Mouse (Mus musculus): ENCODE measurements around the gene Dcst1. TPM values are rescaled to one million over a fixed set of nuclear protein-coding genes. Genes with fewer than 3 reads are reported as not detected.

The Dcst1 gene
- polyA plus RNA-seq, 1 experiment from 2014 or later = 0.13 TPM

DNA sequence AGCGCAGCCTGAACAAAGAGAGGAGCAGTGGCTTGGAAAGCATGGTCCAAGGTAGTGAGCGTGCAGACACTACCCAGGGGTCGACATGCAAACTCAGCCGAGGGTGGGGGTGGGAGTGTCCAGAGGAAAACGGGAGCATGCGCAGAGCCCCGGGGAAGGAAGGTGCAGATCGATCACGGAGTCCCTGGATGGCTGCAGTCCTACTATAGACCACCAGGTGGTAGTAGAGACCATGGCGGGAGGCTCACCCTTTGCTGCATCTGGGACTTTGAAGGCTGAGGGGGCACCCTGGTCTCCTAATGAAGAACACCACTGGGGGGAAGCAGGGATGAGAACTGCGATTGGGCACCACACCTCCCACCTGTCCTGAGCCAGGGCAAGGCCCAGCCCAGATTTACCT is 24.6 kb downstream of the Dcst1 start:
- ATAC-seq (ENCODE audit: low read depth) = no peak
- WGBS = 4% methylated on average over 11 of the region's 11 CpGs
- H3K9ac ChIP-seq (ENCODE audit: low read length) = peak overlapping the region; percentile 48; the same call in 1 of the 2 replicates
- H3K27ac ChIP-seq (ENCODE audit: low read length) = no peak overlapping the region
- peaks cover 34% of the 10 kb centered on the region for H3K4me1 ChIP-seq (replicated peaks; ENCODE audit: control insufficient read depth, insufficient read depth, low read length)
- no peaks in the 10 kb centered on the region for H3K9me3 ChIP-seq (ENCODE audit: control insufficient read depth, low read length)
- H3K4me3 ChIP-seq (ENCODE audit: low read length) = peak overlapping the region; percentile 30
- H3K36me3 ChIP-seq (ENCODE audit: control insufficient read depth, insufficient read depth, low read length) = no peaks in the 10 kb centered on the region
- H3K4me2 ChIP-seq (ENCODE audit: low read depth, low read length) = peak overlapping the region; percentile 49
- no peaks in the 10 kb centered on the region for H3K27me3 ChIP-seq (ENCODE audit: control insufficient read depth, insufficient read depth, low read depth, low read length)

DNA sequence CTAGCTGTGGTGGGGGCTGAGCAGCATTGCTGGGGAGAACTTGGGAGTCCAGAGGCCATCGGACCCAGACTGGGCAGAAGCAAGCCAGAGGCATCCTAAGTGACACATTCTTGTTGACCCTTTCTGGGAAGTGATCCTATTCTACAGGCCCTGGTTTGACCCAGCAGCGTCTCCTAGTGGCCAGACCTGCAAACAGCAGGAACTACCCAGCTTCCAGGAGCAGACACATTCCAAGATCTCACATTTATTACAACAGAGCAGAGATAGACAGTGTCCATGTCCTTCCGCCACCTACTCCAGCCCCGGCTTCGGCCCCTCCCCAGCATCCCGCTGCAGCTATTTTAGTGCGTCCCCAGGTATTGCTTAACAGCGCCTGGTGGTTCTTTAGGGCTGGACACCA is 25.6 kb downstream of the Dcst1 start:
- ATAC-seq (ENCODE audit: low read depth) = peak; percentile 9; the same call in 1 of the 2 replicates
- no peaks in the 10 kb centered on the region for H3K9me3 ChIP-seq (ENCODE audit: control insufficient read depth, low read length)
- 24% methylated on average over 8 of the region's 8 CpGs for WGBS
- no peaks in the 10 kb centered on the region for H3K27me3 ChIP-seq (ENCODE audit: control insufficient read depth, insufficient read depth, low read depth, low read length)
- no peak overlapping the region for H3K9ac ChIP-seq (ENCODE audit: low read length)
- H3K36me3 ChIP-seq (ENCODE audit: control insufficient read depth, insufficient read depth, low read length) = peaks cover 2% of the 10 kb centered on the region
- no peak overlapping the region for H3K4me3 ChIP-seq (ENCODE audit: low read length)
- H3K4me2 ChIP-seq (ENCODE audit: low read depth, low read length) = peak overlapping the region; percentile 79; the same call in 1 of the 2 replicates
- peaks cover 34% of the 10 kb centered on the region for H3K4me1 ChIP-seq (replicated peaks; ENCODE audit: control insufficient read depth, insufficient read depth, low read length)
- H3K27ac ChIP-seq (ENCODE audit: low read length) = peak overlapping the region; percentile 24

DNA sequence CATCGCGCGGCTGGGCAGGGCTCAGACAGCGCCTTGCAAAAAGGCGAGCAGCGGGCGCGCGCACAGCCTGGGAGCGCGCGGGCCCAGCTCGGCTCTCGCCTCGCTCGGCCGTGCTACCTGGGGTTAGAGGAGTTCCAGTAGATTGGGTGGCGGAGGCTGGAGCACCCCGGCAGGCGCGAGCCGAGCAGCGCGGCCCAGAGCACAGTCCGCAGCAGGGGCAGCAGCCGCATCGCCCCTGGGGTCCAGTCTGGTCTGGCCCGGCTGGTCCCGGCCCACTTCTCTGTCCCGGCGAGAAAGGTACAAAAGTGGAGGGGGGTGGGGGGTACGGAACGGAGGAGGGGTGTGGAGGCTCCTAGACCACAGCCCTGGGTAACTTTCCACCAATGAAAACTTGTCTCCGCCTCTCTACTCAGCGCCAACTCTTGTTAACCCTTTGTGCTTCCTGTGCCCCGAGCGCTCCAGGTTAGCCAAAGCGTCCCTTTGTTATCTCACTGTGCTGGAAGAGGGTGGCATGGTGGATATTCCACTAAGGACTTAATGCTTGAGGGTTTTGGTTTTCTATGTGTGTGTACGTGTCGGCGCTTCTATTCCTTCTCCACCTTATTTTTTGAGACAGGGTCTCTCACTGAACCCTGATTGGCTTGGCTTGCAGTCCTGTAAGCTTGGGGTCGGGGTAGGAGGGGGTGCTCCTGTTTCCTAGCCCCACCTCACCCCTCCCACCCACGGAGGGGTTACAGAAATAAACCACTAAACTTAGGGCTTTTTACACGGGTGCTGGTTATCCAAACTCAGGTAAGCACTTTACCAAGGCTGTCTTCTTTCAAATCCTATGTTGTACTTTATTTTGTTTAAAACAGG is 27.1 kb downstream of the Dcst1 start, which contains the start of gene Efna4:
Gene Efna4, minus strand, starts transcription at position 308 of the 858 bp plus-strand sequence.
- under 1% methylated on average over 44 of the region's 44 CpGs for WGBS
- peak; percentile 89 for ATAC-seq (ENCODE audit: low read depth)
- Histone ChIP-seq H3K27me3 (ENCODE audit: control insufficient read depth, insufficient read depth, low read depth, low read length) (no peaks in the 10 kb centered on the region), H3K9ac (ENCODE audit: low read length) (peak within 1 kb of the TSS; percentile 97), H3K36me3 (ENCODE audit: control insufficient read depth, insufficient read depth, low read length) (peaks cover 8% of the 10 kb centered on the region), H3K4me1 (replicated peaks; ENCODE audit: control insufficient read depth, insufficient read depth, low read length) (peaks cover 37% of the 10 kb centered on the region), H3K27ac (ENCODE audit: low read length) (peak within 1 kb of the TSS; percentile 90), H3K4me3 (ENCODE audit: low read length) (peak within 1 kb of the TSS; percentile 79), H3K9me3 (ENCODE audit: control insufficient read depth, low read length) (no peaks in the 10 kb centered on the region), H3K4me2 (ENCODE audit: low read depth, low read length) (peak within 1 kb of the TSS; percentile 79)

DNA sequence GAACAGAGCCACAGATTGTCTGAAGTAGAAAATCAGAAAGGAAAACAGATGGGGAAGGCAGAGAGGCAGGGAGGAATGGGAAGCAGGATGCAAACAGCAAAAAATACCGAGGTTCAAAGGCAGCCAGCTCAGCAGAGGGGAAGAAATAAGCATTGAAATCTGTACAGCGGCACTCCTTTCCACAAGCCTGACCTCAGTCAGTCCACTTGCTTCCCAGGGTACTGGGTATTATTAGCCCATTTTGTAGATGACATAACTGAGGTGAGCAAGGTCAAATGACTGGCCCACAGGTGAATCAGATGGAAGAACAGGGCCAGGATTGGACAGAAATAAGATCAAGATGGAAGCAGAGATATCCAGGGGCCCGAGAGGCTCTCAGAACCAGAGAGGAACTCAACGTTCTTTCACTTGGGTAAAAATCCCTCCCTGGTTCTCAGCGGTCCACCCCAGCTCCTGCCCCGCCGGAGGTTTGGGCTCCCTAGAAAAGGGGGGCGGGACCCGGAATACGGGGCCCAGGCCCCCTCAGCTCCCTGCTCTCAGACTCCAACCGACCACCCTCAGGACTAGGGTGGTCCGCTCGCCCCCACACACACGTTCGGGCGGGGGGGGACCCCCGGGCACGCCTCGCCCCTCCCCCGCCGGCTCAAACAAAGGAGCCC is 27.9 kb downstream of the Dcst1 start:
- no peak; the same call in 1 of the 2 replicates for ATAC-seq (ENCODE audit: low read depth)
- Histone ChIP-seq H3K4me1 (replicated peaks; ENCODE audit: control insufficient read depth, insufficient read depth, low read length) (peaks cover 39% of the 10 kb centered on the region), H3K36me3 (ENCODE audit: control insufficient read depth, insufficient read depth, low read length) (peaks cover 9% of the 10 kb centered on the region), H3K9ac (ENCODE audit: low read length) (peak overlapping the region; percentile 97), H3K9me3 (ENCODE audit: control insufficient read depth, low read length) (no peaks in the 10 kb centered on the region), H3K4me2 (ENCODE audit: low read depth, low read length) (peak overlapping the region; percentile 79), H3K27me3 (ENCODE audit: control insufficient read depth, insufficient read depth, low read depth, low read length) (no peaks in the 10 kb centered on the region), H3K4me3 (ENCODE audit: low read length) (peak overlapping the region; percentile 79), H3K27ac (ENCODE audit: low read length) (peak overlapping the region; percentile 90)
- WGBS = 2% methylated on average over 19 of the region's 21 CpGs

DNA sequence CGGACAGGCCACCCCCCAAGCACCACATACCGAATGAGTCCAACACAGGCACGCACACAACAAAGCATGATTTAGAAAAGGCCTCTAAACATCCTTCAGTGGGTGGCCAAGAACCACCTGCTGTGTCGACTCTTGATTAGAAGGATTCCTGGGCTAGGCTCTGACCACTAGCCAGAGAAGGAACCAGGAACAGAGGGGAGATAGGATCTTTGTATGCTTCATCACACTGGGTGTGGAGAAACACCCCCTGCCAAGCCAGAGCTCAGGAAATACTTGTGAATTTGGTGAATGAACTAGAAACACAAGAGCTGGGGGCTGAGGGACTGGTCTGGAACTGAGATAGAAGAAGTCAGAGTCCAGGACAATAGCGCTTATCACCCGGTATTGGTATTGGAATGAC is 28.5 kb downstream of the Dcst1 start:
- Histone ChIP-seq H3K36me3 (ENCODE audit: control insufficient read depth, insufficient read depth, low read length) (peaks cover 9% of the 10 kb centered on the region), H3K4me1 (replicated peaks; ENCODE audit: control insufficient read depth, insufficient read depth, low read length) (peaks cover 39% of the 10 kb centered on the region), H3K27me3 (ENCODE audit: control insufficient read depth, insufficient read depth, low read depth, low read length) (no peaks in the 10 kb centered on the region), H3K4me2 (ENCODE audit: low read depth, low read length) (peak overlapping the region; percentile 79), H3K9ac (ENCODE audit: low read length) (peak overlapping the region; percentile 97), H3K4me3 (ENCODE audit: low read length) (peak overlapping the region; percentile 79), H3K9me3 (ENCODE audit: control insufficient read depth, low read length) (no peaks in the 10 kb centered on the region), H3K27ac (ENCODE audit: low read length) (no peak overlapping the region)
- ATAC-seq (ENCODE audit: low read depth) = no peak
- WGBS = 13% methylated on average over 6 of the region's 6 CpGs

DNA sequence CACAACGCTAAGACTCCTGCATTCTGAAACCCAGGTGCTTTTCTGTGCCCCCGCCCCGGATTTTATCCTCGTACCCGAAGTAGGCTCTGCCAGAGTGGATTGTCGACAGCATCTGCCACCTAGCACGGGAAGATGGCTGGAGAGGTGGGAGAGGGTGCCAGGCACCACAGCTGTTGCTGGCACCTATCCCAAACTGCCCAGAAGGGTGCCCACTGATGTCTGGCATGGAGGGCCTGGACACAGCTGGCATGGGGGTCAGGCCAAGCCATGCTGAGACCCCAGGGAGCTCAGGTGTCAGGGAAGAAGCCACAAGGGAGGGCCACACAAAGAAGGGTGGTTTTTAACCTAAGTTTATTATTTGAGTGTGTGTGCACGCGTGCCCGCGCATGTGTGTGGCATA is 32.0 kb downstream of the Dcst1 start:
- no peak overlapping the region for H3K9ac ChIP-seq (ENCODE audit: low read length)
- H3K4me2 ChIP-seq (ENCODE audit: low read depth, low read length) = no peak overlapping the region
- ATAC-seq (ENCODE audit: low read depth) = no peak
- no peak overlapping the region for H3K27ac ChIP-seq (ENCODE audit: low read length)
- H3K4me1 ChIP-seq (replicated peaks; ENCODE audit: control insufficient read depth, insufficient read depth, low read length) = peaks cover 17% of the 10 kb centered on the region
- H3K27me3 ChIP-seq (ENCODE audit: control insufficient read depth, insufficient read depth, low read depth, low read length) = no peaks in the 10 kb centered on the region
- H3K36me3 ChIP-seq (ENCODE audit: control insufficient read depth, insufficient read depth, low read length) = peaks cover 9% of the 10 kb centered on the region
- no peak overlapping the region for H3K4me3 ChIP-seq (ENCODE audit: low read length)
- WGBS = 51% methylated on average over 11 of the region's 11 CpGs
- no peaks in the 10 kb centered on the region for H3K9me3 ChIP-seq (ENCODE audit: control insufficient read depth, low read length)

DNA sequence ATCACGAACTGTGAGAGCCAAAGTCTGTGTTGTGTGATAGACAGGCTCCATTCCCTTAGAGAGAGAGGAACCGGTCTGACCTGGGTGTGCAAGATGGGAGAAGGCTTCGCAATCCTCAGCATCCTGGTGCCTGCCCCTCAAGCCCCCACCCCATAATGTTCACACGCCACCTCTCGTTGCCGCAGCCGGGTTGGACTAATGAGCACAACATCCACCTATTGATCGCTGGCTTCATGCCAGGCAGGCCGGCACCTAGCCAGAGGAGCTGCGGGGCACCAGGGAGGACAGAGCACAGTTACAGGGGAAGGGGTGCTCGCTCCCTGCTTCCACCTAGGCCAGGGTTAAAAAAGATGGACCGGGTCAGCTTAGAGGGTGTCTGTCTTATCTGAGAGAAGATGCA is 32.6 kb downstream of the Dcst1 start:
- peaks cover 21% of the 10 kb centered on the region for H3K4me1 ChIP-seq (replicated peaks; ENCODE audit: control insufficient read depth, insufficient read depth, low read length)
- no peak overlapping the region for H3K9ac ChIP-seq (ENCODE audit: low read length)
- H3K36me3 ChIP-seq (ENCODE audit: control insufficient read depth, insufficient read depth, low read length) = peaks cover 9% of the 10 kb centered on the region
- H3K4me3 ChIP-seq (ENCODE audit: low read length) = no peak overlapping the region
- no peak overlapping the region for H3K4me2 ChIP-seq (ENCODE audit: low read depth, low read length)
- no peak for ATAC-seq (ENCODE audit: low read depth)
- H3K9me3 ChIP-seq (ENCODE audit: control insufficient read depth, low read length) = no peaks in the 10 kb centered on the region
- no peaks in the 10 kb centered on the region for H3K27me3 ChIP-seq (ENCODE audit: control insufficient read depth, insufficient read depth, low read depth, low read length)
- no peak overlapping the region for H3K27ac ChIP-seq (ENCODE audit: low read length)
- 34% methylated on average over 12 of the region's 12 CpGs for WGBS

DNA sequence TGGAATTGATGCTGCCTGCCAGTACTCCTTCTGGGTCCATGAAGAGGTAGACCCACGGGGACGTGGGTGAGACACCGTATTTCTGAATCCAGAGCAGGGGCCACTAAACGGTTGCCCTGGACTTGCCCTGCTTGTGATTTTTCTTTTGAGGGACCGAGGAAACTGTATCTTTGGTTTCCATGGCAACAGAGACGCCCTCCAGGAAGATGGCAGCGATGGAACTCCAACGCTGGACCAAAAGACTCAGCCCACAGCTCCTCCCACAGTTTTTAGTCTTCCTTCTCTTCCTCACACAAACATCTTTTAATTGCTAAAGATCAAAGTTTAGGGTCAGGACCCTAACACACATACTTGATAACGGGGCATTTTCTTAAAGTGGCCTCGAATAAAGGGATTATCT is 33.0 kb downstream of the Dcst1 start:
- no peak overlapping the region for H3K27ac ChIP-seq (ENCODE audit: low read length)
- H3K27me3 ChIP-seq (ENCODE audit: control insufficient read depth, insufficient read depth, low read depth, low read length) = no peaks in the 10 kb centered on the region
- no peaks in the 10 kb centered on the region for H3K9me3 ChIP-seq (ENCODE audit: control insufficient read depth, low read length)
- peaks cover 21% of the 10 kb centered on the region for H3K4me1 ChIP-seq (replicated peaks; ENCODE audit: control insufficient read depth, insufficient read depth, low read length)
- no peak overlapping the region for H3K9ac ChIP-seq (ENCODE audit: low read length)
- no peak overlapping the region for H3K4me2 ChIP-seq (ENCODE audit: low read depth, low read length)
- no peak overlapping the region for H3K4me3 ChIP-seq (ENCODE audit: low read length)
- peaks cover 9% of the 10 kb centered on the region for H3K36me3 ChIP-seq (ENCODE audit: control insufficient read depth, insufficient read depth, low read length)
- WGBS = 42% methylated on average over 10 of the region's 10 CpGs
- ATAC-seq (ENCODE audit: low read depth) = no peak

DNA sequence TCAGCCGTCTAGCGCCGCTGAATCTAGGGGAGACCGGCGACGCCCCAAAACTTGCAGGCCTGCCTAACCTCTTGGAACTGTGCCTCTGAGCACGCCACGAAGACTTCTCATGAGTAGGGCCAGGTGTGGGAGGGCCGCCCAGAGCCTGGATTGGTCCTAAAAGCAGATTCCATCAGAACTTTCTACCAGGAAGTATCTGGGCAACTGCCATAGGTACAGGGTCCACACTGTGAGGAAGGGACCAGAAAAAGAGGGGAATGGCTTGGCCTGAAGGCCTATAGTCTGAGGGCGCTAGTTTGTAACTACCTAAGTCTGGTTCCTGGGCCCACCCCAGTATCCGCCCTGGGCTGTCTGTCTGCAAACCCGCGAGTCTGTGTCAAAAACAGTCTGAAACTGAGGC is 33.5 kb downstream of the Dcst1 start:
- H3K9ac ChIP-seq (ENCODE audit: low read length) = no peak overlapping the region
- WGBS = 67% methylated on average over 13 of the region's 13 CpGs
- H3K4me1 ChIP-seq (replicated peaks; ENCODE audit: control insufficient read depth, insufficient read depth, low read length) = peaks cover 18% of the 10 kb centered on the region
- no peak overlapping the region for H3K27ac ChIP-seq (ENCODE audit: low read length)
- H3K4me3 ChIP-seq (ENCODE audit: low read length) = no peak overlapping the region
- no peaks in the 10 kb centered on the region for H3K9me3 ChIP-seq (ENCODE audit: control insufficient read depth, low read length)
- H3K36me3 ChIP-seq (ENCODE audit: control insufficient read depth, insufficient read depth, low read length) = peaks cover 9% of the 10 kb centered on the region
- no peak overlapping the region for H3K4me2 ChIP-seq (ENCODE audit: low read depth, low read length)
- H3K27me3 ChIP-seq (ENCODE audit: control insufficient read depth, insufficient read depth, low read depth, low read length) = no peaks in the 10 kb centered on the region
- no peak for ATAC-seq (ENCODE audit: low read depth)
